Mouse (Mus musculus) v-Abl transformed pro-B cells (cell line): ENCODE data around the gene Yjefn3.

ENCODE experiments used
- in situ Hi-C, 2 experiments: fragments of 400-800 bp; cut with MboI; formaldehyde crosslinking; loops; one replicate each; pipeline ENCODE4 v1.15.1; 2025; ENCODE audit not compliant: unreplicated experiment in 2 of 2

Yjefn3 gene

GRCm38 (mm10) chr8:69849899-69850298 is 52.6 kb downstream of the Yjefn3 start:
- in situ Hi-C loops: loop anchor here (10.0 to 25.0 kb wide), 2 partner anchors 215 to 513 kb away; no protein-coding TSS in a partner anchor

GRCm38 (mm10) chr8:69848951-69849350 is 53.6 kb downstream of the Yjefn3 start:
- in situ Hi-C loops: no loop called here

- in situ Hi-C loops: no loop called here
Measured at GRCm38 (mm10) chr8:69847167-69848065, 55.1 kb downstream of the Yjefn3 start.
